Mouse (Mus musculus) spleen, adult 2 months (tissue): ENCODE results near the gene Ppwd1.

Source experiments
- CTCF ChIP-seq: fragments of 200-500 bp; IDR thresholded peaks from 2 replicates; pipeline ENCODE4 v1.5.1; 2011; ENCODE audit warnings: mild to moderate bottlenecking, inconsistent platforms; ENCODE audit not compliant: insufficient read depth, insufficient read length, insufficient replicate concordance; ENCODE audit errors: extremely low read depth
- POLR2A ChIP-seq: fragments of 200-500 bp; IDR thresholded peaks from 2 replicates; pipeline ENCODE4 v1.6.1; 2011; ENCODE audit warnings: low read depth, low read length, inconsistent platforms

GRCm38 (mm10) chr13:104179176-104179888, 49.3 kb downstream of the Ppwd1 start:
- TF ChIP-seq POLR2A: no peak
- no peak for TF ChIP-seq CTCF
